Comparison of ENCODE assay signal across 24 mouse cellular contexts in the genomic region with DNA sequence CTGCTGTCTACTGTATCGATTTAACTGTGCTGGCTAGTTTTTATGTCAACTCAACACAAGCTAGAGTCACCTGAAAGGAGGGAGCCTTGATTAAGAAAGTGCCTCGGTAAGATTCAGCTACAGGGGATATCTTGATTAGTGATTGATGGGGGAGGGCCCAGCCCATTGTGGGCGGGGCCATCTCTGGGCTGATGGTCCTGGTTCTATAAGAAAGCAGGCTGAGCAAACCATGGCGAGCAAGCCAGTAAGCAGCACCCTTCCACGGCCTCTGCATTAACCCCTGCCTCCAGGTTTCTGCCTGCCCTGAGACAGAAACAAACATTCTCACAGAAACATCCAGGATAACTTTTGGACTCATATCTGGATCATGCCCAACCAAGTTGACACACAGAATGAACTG. TPM values are rescaled to one million over a fixed set of nuclear protein-coding genes. Genes with fewer than 3 reads are reported as not detected.
"Had no signal": no experiment of that assay in that cellular context is flagged by ENCODE, and none has a peak within 500 bp of the region (broad histone marks: within the 10 kb centered on the region; RNA-seq: fewer than 3 reads in every experiment).

No protein-coding gene starts in this region.

- H3K4me1 ChIP-seq: megakaryocyte, embryonic 14.5 days had no signal

- H3K27ac ChIP-seq: lung, embryonic 15.5 days; macrophage; midbrain, embryonic 13.5 days; midbrain, embryonic 15.5 days; neural tube, embryonic 12.5 days; stomach, embryonic 15.5 days; stomach, postnatal 0 days had no signal

- H3K4me2 ChIP-seq: lung, embryonic 15.5 days; midbrain, embryonic 13.5 days; midbrain, embryonic 15.5 days; neural tube, embryonic 12.5 days; stomach, embryonic 15.5 days had no signal

- DNase-seq: liver, postnatal 0 days; lung, adult 2 months; lung, postnatal 14 days; lung, postnatal 36 days; right cerebral cortex, postnatal 14 days; thymus, adult 18-20 months; thymus, postnatal 14 days; thymus, postnatal 36 days had no signal

- H3K9me3 ChIP-seq: lung, embryonic 15.5 days; midbrain, embryonic 13.5 days; midbrain, embryonic 15.5 days; neural tube, embryonic 12.5 days; stomach, embryonic 15.5 days had no signal

- H3K9ac ChIP-seq: liver, postnatal 0 days; lung, embryonic 15.5 days; midbrain, embryonic 13.5 days; midbrain, embryonic 15.5 days; neural tube, embryonic 12.5 days; stomach, embryonic 15.5 days had no signal

- H3K4me3 ChIP-seq: lung, embryonic 15.5 days; megakaryocyte, embryonic 14.5 days; midbrain, embryonic 13.5 days; midbrain, embryonic 15.5 days; neural tube, embryonic 12.5 days; stomach, embryonic 15.5 days had no signal

- H3K36me3 ChIP-seq: lung, embryonic 15.5 days; midbrain, embryonic 13.5 days; midbrain, embryonic 15.5 days; neural tube, embryonic 12.5 days; stomach, embryonic 15.5 days had no signal

- H3K27me3 ChIP-seq: lung, embryonic 15.5 days; midbrain, embryonic 13.5 days; midbrain, embryonic 15.5 days; neural tube, embryonic 12.5 days; stomach, embryonic 15.5 days had no signal

- ATAC-seq: liver, postnatal 0 days; lung, postnatal 0 days; midbrain, embryonic 13.5 days; midbrain, embryonic 15.5 days had no signal

RNA-seq across cellular contexts. Expression of a gene that starts 1.5 kb away (rescaled TPM):
- total RNA-seq: megakaryocyte progenitor cell, adult 5-6 weeks; midbrain, postnatal 0 days; monocyte, adult 5-6 weeks; neutrophil, adult 5-6 weeks had no signal
- polyA plus RNA-seq: lung, embryonic 15.5 days; lung, postnatal 0 days; macrophage; midbrain, embryonic 13.5 days; midbrain, embryonic 15.5 days; neural tube, embryonic 14.5 days; spleen, adult 2 months; thymus, postnatal 0 days had no signal
